Mouse (Mus musculus) left cerebral cortex, adult 11 months (tissue): Measurements from ENCODE around the gene Setd3.
A peak's percentile ranks its signal among the peaks of the same experiment; 100 is the strongest.

Experiments used
- DNase-seq: peaks from one replicate; pipeline ENCODE4 v3.0.0; 2022; ENCODE audit warnings: low spot score

The Setd3 gene

DNA sequence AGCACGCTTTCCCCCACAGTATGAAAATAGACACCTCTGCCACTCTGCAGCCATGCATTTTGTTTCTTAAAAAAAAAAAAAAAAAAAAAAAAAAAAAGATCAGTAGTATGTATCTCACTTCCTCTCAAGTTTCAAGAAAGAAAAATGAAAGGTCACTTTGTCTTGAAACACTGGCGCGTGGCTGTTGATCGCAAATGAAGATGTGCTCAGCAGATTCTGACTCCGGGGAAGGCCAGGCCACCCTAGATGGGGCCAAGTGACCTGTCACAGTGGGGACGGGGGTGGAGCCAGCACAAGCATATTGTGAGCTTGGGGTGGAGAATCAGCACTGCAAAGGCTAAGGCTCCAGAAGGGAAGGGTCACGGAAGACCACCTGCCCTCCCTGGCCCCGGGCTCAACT, 24.8 kb upstream of the Setd3 start:
- no peak for DNase-seq

DNA sequence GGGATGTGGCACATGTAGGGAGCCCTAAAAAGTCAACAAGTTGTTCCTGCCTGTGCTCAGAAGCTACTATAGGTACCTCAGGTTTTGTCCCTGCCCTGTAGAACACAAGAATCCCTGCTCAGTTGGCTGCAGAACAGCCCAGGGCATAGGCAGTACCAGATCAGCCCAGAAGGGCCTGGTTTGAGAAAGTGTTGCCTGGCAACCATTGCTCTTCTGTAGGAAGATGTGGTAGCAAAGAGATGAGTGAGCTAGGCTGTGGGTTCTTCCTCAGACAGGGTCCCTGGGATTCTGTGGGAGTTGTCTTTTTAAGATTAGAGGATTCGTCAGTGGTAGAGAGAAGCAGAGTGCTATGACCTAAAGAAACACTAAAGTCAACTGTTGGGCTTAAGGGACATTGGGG, 21.0 kb upstream of the Setd3 start:
- DNase-seq: no peak

DNA sequence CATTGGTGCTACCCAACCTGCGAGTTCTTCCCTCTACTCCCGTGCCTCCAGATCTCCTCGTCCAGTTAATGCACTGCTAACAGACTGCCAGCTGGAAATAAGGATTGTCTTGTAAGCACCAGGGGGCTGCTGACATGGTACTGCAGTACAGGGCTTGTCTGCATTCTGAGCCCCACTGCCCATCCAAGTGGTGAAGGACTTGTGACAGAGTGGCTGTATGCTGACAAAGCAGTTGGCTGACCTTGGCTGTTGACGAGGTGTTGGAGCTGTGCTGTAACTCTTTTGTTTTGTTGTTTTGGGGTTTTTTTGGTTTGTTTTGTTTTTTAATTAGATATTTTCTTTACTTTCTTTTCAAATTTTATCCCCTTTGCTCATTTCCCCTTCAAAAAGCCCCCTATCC, 19.3 kb upstream of the Setd3 start:
- no peak for DNase-seq

DNA sequence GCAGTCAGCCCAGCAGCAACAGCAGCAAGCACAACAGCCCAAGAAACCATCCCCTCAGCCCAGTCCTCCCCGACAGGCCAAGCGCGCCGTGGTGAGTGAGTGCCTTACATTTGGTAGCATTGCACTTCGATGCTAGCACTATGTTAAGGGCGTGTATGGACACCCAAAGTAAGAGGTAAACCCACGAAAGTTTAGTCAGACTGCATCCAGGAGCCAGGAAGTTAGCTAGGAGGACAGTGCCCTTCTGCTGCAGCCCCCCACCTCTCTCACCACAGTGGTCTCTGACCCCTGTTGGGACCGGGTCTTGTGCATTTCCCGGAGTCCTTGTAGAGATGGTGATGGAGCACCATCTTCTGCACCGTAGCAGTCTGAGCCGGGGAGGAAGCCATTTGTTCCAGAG, 16.6 kb upstream of the Setd3 start:
- no peak for DNase-seq

DNA sequence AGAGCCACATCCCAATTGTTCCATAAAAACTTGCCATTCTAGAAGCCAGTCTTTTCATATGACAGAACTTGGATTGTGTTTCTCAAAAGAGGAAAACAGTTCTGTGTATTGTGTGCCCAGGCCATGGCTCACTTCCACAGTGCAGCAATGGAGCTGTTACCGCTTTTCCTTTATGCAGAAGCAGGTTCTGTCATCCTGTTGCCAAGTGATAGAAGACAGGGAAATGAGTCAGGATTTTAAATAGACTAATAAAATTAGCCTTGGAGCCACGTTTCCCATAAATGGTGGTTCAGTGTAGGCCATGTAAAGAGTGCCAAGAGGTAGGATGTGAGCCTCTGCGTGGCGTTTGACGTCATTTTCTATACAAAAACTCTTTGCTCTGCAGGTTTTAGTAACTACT, 14.8 kb upstream of the Setd3 start:
- DNase-seq: peak; percentile 45

GRCm38 (mm10) chr12:108187541-108188091, 8.5 kb upstream of the Setd3 start:
- DNase-seq: no peak

- DNase-seq: no peak
Measured at GRCm38 (mm10) chr12:108181716-108182115, 2.6 kb upstream of the Setd3 start.

DNA sequence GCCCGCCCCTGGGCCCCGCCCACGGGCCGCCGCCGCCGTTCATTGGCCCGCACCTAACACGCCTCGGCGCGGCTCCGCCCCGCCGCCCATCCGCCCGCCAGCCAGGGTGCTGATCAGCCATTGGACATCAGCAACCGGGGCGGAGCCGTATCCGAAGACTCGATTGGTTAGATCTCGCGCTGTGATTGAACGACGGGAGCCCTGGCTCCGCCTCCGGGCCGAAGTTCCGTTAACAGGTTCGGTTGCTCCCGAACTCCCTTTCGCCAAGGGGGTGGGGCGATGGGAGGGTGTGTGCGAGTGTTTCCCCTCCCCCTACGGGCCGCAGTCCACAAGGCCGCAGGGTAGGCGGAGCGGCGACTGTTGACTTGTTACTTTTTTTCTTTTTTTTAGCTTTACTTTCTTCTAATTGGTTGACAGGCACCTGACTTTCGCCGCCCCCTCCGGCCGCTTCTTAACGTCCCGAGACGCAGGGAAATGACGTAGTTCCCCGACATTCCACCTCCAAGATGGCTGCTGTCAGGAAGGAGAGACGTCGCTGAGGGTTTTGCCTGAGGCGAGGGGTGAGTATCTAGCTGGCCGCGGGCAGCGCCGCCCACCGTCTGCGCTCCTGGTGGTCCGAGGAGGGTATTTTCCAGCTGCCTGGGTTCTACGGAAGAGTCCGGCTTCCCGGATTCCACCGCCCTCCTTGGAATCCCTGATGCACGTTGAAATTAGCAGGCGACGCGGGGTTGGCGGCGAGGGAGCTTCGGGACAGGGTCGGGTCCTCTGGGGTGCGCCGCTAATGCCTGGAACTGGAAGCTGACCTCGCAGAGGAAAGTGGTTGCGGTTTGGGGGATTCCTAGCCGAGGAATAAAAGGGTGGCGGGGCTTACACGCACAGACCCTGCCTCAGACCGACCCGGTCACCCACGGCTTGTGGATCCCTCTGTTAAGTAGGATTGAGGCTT, 480 bp upstream of the Setd3 start, which contains the start of gene Ccnk:
Gene Ccnk, plus strand, starts transcription at position 259 of the 946 bp plus-strand sequence.
- peak; percentile 99 for DNase-seq

DNA sequence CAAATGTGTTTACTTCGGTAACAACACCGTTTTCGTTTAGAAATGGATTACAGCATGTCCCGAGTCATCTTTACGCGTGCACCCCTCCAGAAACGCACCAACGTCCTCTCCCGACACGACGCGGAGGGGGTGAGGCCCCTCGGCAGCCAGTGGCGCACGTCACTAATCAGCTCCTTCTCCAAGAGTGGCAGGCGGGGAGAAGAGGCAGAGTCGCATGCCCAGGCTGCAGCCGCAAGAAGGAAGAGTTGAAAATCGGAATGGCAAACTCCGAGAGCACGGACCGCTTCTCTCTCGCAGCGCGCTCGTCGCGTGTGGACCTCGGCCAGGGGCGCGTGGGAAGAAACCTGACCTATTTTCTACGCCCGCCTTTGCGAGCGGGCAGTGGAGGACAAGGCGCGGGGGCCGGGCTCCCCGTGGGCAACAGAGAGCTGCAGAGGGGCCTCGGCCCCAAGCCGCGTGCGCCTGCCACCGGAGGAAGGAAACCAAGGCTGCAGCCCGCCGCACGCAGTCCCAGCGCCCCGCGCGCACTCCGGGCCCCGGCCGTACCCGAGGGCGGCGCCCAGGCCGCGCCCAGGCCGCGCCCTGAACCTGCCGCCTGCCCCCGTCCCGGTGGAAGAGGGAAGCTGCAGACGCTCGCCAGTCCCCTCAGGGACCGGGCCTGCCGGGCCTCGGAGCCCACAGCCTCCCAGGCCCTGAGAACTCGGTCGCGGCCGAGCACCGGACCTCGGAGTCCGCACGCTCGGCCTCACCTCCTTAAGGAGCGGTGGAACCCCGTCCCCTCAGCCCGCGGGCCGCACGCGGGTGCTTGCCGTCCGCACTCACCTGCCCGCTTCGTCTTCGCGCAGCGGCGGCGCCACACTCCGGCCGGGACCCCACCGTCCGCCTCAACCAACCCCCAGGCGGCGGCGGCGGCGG, 526 bp downstream of the Setd3 start:
- no peak for DNase-seq

GRCm38 (mm10) chr12:108176366-108176765, 2.7 kb downstream of the Setd3 start:
- DNase-seq: no peak

DNA sequence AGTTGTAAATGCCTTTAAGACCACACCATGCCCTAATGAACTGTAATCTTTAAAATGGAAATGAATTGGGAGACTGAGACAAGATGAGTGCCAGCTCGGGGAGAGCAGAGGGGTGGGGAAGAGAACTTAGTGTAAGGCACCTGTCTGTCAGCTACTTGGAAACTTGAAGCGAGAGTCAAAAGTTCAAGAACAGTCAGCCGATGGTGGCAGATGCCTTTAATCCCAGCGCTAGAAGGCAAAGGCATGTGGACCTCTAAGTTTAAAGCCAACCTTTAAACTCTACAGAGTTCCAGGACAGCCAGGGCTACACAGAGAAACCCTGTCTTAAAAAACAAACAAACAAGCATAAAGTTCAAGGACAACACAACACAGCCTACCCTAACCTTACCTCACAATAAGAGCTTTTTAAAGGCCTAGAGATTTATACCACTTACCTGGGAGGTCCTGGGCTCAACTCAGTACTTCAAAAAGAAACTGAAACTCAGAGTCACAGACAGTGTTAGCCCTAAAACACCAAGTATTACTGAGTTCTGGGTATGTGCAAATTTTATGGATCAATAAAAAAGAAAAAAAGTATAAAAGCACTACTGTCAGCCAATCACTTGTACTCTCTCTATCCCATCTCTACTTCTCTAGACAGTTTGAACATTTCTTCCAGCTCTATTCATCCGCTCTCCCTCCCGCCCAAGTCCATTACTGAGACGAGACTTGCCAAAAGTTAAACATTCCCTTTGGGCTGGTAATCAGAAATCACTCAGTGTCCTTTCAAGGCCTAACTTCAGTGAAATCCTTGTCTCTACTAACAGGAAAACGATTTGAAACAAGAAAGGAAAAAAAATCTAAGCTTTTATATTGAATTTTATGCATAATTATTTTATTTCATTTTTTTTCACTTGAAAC, 4.3 kb downstream of the Setd3 start:
- no peak for DNase-seq

GRCm38 (mm10) chr12:108172639-108173038, 6.5 kb downstream of the Setd3 start:
- no peak for DNase-seq

DNA sequence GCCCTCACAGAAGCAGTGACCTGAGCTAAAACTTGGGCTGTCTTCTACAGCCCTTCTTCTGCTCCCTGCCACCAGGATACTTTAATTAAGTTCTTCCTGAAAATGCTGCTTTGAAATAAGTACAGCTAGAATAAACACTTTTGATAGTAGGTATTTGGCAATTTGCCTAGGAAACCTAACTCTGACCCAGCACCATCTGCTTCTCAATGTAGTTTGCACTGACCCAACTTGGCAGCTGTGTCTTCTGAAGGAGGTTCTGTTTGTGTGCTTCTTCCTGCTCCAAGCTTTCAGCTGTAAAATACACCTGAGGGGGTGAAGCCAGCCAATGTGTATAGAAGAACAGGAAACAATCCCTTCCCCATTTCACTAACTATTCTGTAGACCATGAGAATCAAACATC, 7.8 kb downstream of the Setd3 start:
- no peak for DNase-seq

- no peak for DNase-seq
Measured at GRCm38 (mm10) chr12:108170467-108170866, 8.6 kb downstream of the Setd3 start.

DNA sequence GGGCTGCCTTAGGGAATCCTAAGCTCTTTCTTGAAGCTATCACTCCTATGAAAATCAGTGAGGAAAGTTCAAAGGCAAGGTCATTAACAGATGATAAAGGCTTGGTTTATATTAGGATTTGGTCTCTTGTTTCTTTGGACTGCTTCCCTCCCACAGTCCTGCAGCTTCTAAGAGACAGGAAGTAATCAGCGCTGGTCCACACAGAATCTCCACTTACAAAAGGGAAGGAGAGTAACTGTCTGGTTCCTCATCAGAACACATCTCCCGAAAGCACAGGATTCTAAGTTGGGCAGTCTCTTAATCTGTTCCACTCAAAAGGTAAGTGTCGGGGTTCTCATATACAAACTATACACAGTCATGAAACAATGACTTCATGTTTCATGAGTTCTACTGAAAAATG, 10.2 kb downstream of the Setd3 start:
- DNase-seq: no peak

- DNase-seq: no peak
Measured at GRCm38 (mm10) chr12:108163706-108164105, 15.4 kb downstream of the Setd3 start.

DNA sequence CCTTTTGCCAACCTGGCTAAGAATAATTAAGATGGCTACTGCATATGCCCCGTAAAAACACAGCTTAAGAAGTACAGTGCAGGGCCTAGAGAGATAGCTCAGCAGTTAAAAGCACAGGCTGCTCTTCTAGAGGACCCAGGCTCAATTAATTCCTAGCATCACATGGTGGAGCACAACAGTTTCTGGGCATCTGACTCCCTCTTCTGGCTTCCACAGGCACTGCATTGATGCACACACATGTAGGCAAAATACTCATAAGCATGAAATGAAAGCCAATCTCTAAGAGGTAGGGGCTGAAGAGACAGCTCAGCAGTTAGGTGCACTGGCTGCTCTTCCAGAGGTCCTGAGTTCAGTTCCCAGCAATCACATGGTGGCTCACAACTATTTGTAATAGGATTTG, 17.1 kb downstream of the Setd3 start:
- DNase-seq: no peak

GRCm38 (mm10) chr12:108159863-108160262, 19.3 kb downstream of the Setd3 start:
- DNase-seq: no peak

GRCm38 (mm10) chr12:108152743-108153142, 26.4 kb downstream of the Setd3 start:
- no peak for DNase-seq

- DNase-seq: no peak
Measured at GRCm38 (mm10) chr12:108149764-108150163, 29.4 kb downstream of the Setd3 start.

DNA sequence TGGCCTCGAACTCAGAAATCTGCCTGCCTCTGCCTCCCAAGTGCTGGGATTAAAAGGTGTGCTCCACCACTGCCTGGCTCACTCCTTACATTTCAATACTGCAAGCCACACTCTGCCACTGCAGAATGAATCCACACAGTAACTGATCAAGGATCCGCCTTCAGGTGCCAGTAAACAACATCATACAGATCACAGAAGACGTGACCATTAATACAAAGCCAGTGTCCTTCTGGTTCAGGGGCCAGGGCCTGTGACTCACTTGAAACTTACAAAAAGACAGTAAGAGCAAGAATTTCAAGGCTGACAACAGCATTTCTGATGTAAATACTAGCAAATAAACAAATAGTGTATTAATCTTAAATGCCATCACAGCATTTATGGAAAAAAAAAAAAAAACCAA, 33.9 kb downstream of the Setd3 start:
- no peak for DNase-seq
